Mouse (Mus musculus): ENCODE results near the gene Mrps21. TPM values are rescaled to one million over a fixed set of nuclear protein-coding genes. Genes with fewer than 3 reads are reported as not detected.

Gene Mrps21
- polyA plus RNA-seq, 1 experiment from 2014 or later, result 346 TPM

- peaks cover 13% of the 10 kb centered on the region for H3K4me1 ChIP-seq (replicated peaks)
- H3K4me2 ChIP-seq (replicated peaks), result peak overlapping the region; percentile 26; the same call in 1 of the 2 replicates
- H3K9ac ChIP-seq, result no peak overlapping the region
- peak overlapping the region; percentile 66 for H3K27ac ChIP-seq
- WGBS, result 66% methylated on average over 5 of the region's 5 CpGs
- no peaks in the 10 kb centered on the region for H3K36me3 ChIP-seq
- ATAC-seq, result no peak
- H3K9me3 ChIP-seq, result no peaks in the 10 kb centered on the region
- H3K4me3 ChIP-seq (replicated peaks), result no peak overlapping the region
- no peaks in the 10 kb centered on the region for H3K27me3 ChIP-seq (replicated peaks)
These were observed 13.1 kb upstream of the Mrps21 start for GRCm38 (mm10) chr3:95884400-95884799.

- Histone ChIP-seq H3K27me3 (replicated peaks) (no peaks in the 10 kb centered on the region), H3K36me3 (no peaks in the 10 kb centered on the region), H3K4me2 (replicated peaks) (peak overlapping the region; percentile 99), H3K27ac (peak overlapping the region; percentile 59; the same call in 1 of the 2 replicates), H3K9ac (peak overlapping the region; percentile 38), H3K4me3 (replicated peaks) (peak overlapping the region; percentile 52), H3K4me1 (replicated peaks) (peaks cover 13% of the 10 kb centered on the region), H3K9me3 (no peaks in the 10 kb centered on the region)
- ATAC-seq, result no peak
- 3% methylated on average over 24 of the region's 24 CpGs for WGBS
These were observed 11.6 kb upstream of the Mrps21 start for GRCm38 (mm10) chr3:95882816-95883425.

DNA sequence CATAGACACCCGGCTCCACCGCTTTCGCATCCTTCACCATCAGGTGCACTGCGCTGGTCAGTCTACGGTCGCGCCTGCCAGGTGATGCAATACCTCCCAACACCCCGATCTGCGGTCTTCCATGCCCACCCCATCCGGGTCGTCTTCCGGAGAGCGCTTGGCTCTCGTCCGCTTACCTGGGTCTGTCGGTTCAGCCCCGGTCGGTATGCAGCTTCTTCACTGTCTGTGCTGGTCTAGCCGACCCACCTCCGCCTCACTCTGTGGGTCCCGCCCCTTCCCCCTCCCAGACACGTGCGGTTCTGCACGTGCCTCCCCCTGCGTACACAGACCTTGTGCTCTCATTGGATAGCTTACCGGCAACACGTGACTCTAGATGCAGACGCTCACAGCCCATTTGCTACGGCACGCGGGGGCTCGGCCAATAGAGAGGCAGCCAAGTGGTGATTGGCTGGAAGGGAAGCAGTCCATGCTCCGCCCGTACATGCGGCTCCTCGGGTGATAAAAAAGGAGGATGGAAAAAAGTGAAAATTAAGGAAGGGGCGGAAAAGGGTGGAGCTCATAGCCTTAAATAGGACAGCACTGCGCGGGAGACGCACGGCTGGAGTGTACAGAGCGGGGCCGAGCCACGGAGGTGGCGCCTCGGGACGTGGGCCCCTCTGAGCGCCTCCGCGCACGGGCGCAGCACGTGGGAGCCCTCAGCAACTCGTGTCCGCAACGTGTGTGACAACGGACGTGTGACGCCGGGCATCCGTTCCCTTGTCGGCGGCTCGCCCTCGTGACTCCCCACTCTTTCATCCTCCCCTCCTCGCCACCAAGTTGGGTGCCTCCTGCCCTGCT, 10.9 kb upstream of the Mrps21 start, which contains the start of gene Ciart:
Gene Ciart, minus strand, starts transcription at position 273 of the 837 bp plus-strand sequence.
- Histone ChIP-seq H3K27ac (peak within 1 kb of the TSS; percentile 59; the same call in 1 of the 2 replicates), H3K4me3 (replicated peaks) (peak within 1 kb of the TSS; percentile 52), H3K27me3 (replicated peaks) (no peaks in the 10 kb centered on the region), H3K36me3 (no peaks in the 10 kb centered on the region), H3K4me1 (replicated peaks) (peaks cover 13% of the 10 kb centered on the region), H3K9me3 (no peaks in the 10 kb centered on the region), H3K4me2 (replicated peaks) (peak within 1 kb of the TSS; percentile 99), H3K9ac (peak within 1 kb of the TSS; percentile 49)
- under 1% methylated on average over 66 of the region's 66 CpGs for WGBS
- ATAC-seq, result peak; percentile 98

- no peak overlapping the region for H3K9ac ChIP-seq
- no peak overlapping the region for H3K4me2 ChIP-seq (replicated peaks)
- 85% methylated on average over 4 of the region's 4 CpGs for WGBS
- no peak for ATAC-seq
- H3K36me3 ChIP-seq, result no peaks in the 10 kb centered on the region
- no peaks in the 10 kb centered on the region for H3K9me3 ChIP-seq
- no peak overlapping the region for H3K4me3 ChIP-seq (replicated peaks)
- H3K27ac ChIP-seq, result no peak overlapping the region
- no peaks in the 10 kb centered on the region for H3K27me3 ChIP-seq (replicated peaks)
- peaks cover 13% of the 10 kb centered on the region for H3K4me1 ChIP-seq (replicated peaks)
These were observed 7.7 kb upstream of the Mrps21 start for GRCm38 (mm10) chr3:95879063-95879462.

DNA sequence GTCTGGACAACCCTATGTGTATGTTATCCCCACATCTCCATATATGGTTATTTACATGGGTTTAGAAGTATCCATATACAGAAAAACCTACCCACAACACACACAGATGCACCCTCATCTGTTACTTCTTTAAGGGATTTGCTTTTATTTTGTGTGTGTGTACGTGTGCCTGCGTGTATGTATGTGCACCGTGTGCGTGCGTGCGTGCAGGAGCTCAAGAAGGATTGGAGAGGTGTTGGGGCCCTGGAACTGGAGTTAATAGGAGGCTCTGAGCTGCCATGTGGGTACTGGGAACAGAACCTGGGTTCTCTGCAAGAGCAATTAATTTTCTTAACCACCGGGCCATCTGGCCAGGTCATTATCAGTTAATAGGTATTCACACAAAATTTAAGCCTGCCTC, 729 bp upstream of the Mrps21 start:
- Histone ChIP-seq H3K4me3 (replicated peaks) (peak overlapping the region; percentile 64), H3K36me3 (no peaks in the 10 kb centered on the region), H3K27me3 (replicated peaks) (no peaks in the 10 kb centered on the region), H3K4me2 (replicated peaks) (peak overlapping the region; percentile 67), H3K9me3 (no peaks in the 10 kb centered on the region), H3K4me1 (replicated peaks) (peaks cover 11% of the 10 kb centered on the region), H3K9ac (peak overlapping the region; percentile 70), H3K27ac (no peak overlapping the region)
- no peak for ATAC-seq
- WGBS, result 63% methylated on average over 7 of the region's 7 CpGs

GRCm38 (mm10) chr3:95870976-95871375, 343 bp downstream of the Mrps21 start:
- H3K36me3 ChIP-seq, result no peaks in the 10 kb centered on the region
- H3K4me2 ChIP-seq (replicated peaks), result peak overlapping the region; percentile 67
- peak overlapping the region; percentile 64 for H3K4me3 ChIP-seq (replicated peaks)
- ATAC-seq, result peak; percentile 56
- peak overlapping the region; percentile 92 for H3K27ac ChIP-seq
- H3K9me3 ChIP-seq, result no peaks in the 10 kb centered on the region
- H3K4me1 ChIP-seq (replicated peaks), result peaks cover 11% of the 10 kb centered on the region
- H3K27me3 ChIP-seq (replicated peaks), result no peaks in the 10 kb centered on the region
- 5% methylated on average over 15 of the region's 15 CpGs for WGBS
- H3K9ac ChIP-seq, result peak overlapping the region; percentile 70

GRCm38 (mm10) chr3:95867408-95867807, 3.9 kb downstream of the Mrps21 start:
- peaks cover 11% of the 10 kb centered on the region; the same call in 1 of the 2 replicates for H3K36me3 ChIP-seq
- H3K9ac ChIP-seq, result no peak overlapping the region
- 91% methylated on average over 2 of the region's 2 CpGs for WGBS
- no peaks in the 10 kb centered on the region for H3K9me3 ChIP-seq
- no peak overlapping the region for H3K4me2 ChIP-seq (replicated peaks)
- H3K4me3 ChIP-seq (replicated peaks), result no peak overlapping the region
- H3K27me3 ChIP-seq (replicated peaks), result no peaks in the 10 kb centered on the region
- H3K4me1 ChIP-seq (replicated peaks), result peaks cover 10% of the 10 kb centered on the region
- no peak for ATAC-seq
- H3K27ac ChIP-seq, result no peak overlapping the region

GRCm38 (mm10) chr3:95866071-95866470, 5.2 kb downstream of the Mrps21 start:
- Histone ChIP-seq H3K4me3 (replicated peaks) (no peak overlapping the region), H3K9me3 (no peaks in the 10 kb centered on the region), H3K27ac (no peak overlapping the region), H3K27me3 (replicated peaks) (no peaks in the 10 kb centered on the region), H3K9ac (no peak overlapping the region), H3K36me3 (peaks cover 11% of the 10 kb centered on the region; the same call in 1 of the 2 replicates), H3K4me2 (replicated peaks) (no peak overlapping the region), H3K4me1 (replicated peaks) (0 out of 2 replicates have a peak, but pooled peaks cover 5% of the 10 kb centered on the region)
- ATAC-seq, result no peak
- 86% methylated on average over 5 of the region's 5 CpGs for whole genome bisulfite sequencing

- ATAC-seq, result no peak
- Histone ChIP-seq H3K4me2 (replicated peaks) (no peak overlapping the region), H3K4me3 (replicated peaks) (no peak overlapping the region), H3K27me3 (replicated peaks) (no peaks in the 10 kb centered on the region), H3K9ac (no peak overlapping the region), H3K27ac (no peak overlapping the region), H3K36me3 (peaks cover 11% of the 10 kb centered on the region; the same call in 1 of the 2 replicates), H3K9me3 (no peaks in the 10 kb centered on the region), H3K4me1 (replicated peaks) (0 out of 2 replicates have a peak, but pooled peaks cover 4% of the 10 kb centered on the region)
- 87% methylated on average over 20 of the region's 20 CpGs for WGBS
These were observed 5.7 kb downstream of the Mrps21 start for GRCm38 (mm10) chr3:95865571-95865970.

DNA sequence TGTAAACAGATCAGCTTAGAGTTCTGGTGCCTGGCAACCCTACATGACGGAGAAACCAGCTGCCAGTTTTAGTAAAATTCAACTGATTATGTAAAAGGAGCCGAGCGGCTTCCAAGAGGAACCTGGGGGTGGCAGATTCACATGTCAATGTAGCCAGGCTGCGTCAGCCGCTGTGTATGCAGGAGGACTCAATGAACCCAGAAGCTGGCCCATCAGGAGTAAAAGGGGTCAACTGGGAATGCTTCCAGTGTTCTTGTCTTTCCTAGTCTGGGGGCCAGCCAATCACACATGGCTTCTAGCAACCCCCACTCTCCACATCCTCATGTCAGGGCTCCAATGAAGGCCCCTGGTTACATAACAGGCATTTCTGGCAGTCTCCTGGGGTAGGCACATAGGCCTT, 6.3 kb downstream of the Mrps21 start:
- no peak for ATAC-seq
- H3K9me3 ChIP-seq, result no peaks in the 10 kb centered on the region
- no peaks in the 10 kb centered on the region for H3K4me1 ChIP-seq (replicated peaks)
- WGBS, result 85% methylated on average over 5 of the region's 5 CpGs
- H3K27me3 ChIP-seq (replicated peaks), result no peaks in the 10 kb centered on the region
- H3K36me3 ChIP-seq, result peaks cover 11% of the 10 kb centered on the region; the same call in 1 of the 2 replicates
- no peak overlapping the region for H3K9ac ChIP-seq
- no peak overlapping the region for H3K4me2 ChIP-seq (replicated peaks)
- no peak overlapping the region for H3K4me3 ChIP-seq (replicated peaks)
- no peak overlapping the region for H3K27ac ChIP-seq

DNA sequence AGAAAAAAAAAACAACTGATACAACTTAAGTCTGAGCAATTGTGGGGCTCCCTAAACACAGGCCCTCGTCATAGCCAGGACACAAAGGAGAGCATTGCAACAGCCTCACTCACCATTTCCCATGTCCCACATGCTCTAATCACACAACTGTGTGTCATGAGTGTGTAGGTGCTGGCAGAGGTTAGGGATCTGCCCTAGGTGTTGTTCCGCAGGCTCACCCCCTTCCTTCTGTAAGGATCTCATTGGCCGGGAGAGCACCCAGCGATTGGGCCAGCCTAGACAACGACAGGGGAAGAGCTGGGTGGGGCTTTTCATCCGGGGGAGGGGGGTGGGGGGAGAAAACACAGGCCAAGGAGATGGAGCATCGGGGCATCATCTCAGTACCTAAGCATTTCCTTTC, 7.7 kb downstream of the Mrps21 start:
- Histone ChIP-seq H3K9me3 (no peaks in the 10 kb centered on the region), H3K36me3 (peaks cover 11% of the 10 kb centered on the region; the same call in 1 of the 2 replicates), H3K4me1 (replicated peaks) (no peaks in the 10 kb centered on the region), H3K4me2 (replicated peaks) (no peak overlapping the region), H3K27ac (no peak overlapping the region), H3K27me3 (replicated peaks) (no peaks in the 10 kb centered on the region), H3K9ac (no peak overlapping the region), H3K4me3 (replicated peaks) (no peak overlapping the region)
- ATAC-seq, result no peak
- WGBS, result 81% methylated on average over 7 of the region's 7 CpGs

- H3K4me2 ChIP-seq (replicated peaks), result no peak overlapping the region
- 45% methylated on average over 2 of the region's 2 CpGs for WGBS
- no peaks in the 10 kb centered on the region for H3K27me3 ChIP-seq (replicated peaks)
- peaks cover 11% of the 10 kb centered on the region; the same call in 1 of the 2 replicates for H3K36me3 ChIP-seq
- H3K9ac ChIP-seq, result no peak overlapping the region
- no peaks in the 10 kb centered on the region for H3K4me1 ChIP-seq (replicated peaks)
- no peak overlapping the region for H3K27ac ChIP-seq
- H3K4me3 ChIP-seq (replicated peaks), result no peak overlapping the region
- ATAC-seq, result peak; percentile 48; the same call in 1 of the 2 replicates
- H3K9me3 ChIP-seq, result no peaks in the 10 kb centered on the region
These were observed 9.5 kb downstream of the Mrps21 start for GRCm38 (mm10) chr3:95861796-95862195.
